Mouse (Mus musculus) gastrocnemius, adult 8-10 months (tissue): ENCODE data around the gene Acoxl. TPM values are rescaled to one million over a fixed set of nuclear protein-coding genes. Genes with fewer than 3 reads are reported as not detected.

Experiments used
- DNase-seq, 2 experiments: peaks; one replicate each; pipeline ENCODE4 v3.0.0; 2022; ENCODE audit warnings: low spot score in 2 of 2
- total RNA-seq, 4 experiments: library from RNA; stranded (reverse); gene quantifications; 2 replicates each; pipeline ENCODE4 v1.2.4; 2022

The Acoxl gene
- total RNA-seq, 4 experiments from 2014 or later, result 0.10 to 0.13 TPM; not detected in 2

GRCm38 (mm10) chr2:127894890-127895289 is 56.2 kb downstream of the Acoxl start:
- peak; percentile 55 to 60 for DNase-seq

GRCm38 (mm10) chr2:127897718-127898117 is 59.0 kb downstream of the Acoxl start:
- DNase-seq, result no peak

- no peak for DNase-seq
Measured at GRCm38 (mm10) chr2:127904918-127905317, 66.2 kb downstream of the Acoxl start.

DNA sequence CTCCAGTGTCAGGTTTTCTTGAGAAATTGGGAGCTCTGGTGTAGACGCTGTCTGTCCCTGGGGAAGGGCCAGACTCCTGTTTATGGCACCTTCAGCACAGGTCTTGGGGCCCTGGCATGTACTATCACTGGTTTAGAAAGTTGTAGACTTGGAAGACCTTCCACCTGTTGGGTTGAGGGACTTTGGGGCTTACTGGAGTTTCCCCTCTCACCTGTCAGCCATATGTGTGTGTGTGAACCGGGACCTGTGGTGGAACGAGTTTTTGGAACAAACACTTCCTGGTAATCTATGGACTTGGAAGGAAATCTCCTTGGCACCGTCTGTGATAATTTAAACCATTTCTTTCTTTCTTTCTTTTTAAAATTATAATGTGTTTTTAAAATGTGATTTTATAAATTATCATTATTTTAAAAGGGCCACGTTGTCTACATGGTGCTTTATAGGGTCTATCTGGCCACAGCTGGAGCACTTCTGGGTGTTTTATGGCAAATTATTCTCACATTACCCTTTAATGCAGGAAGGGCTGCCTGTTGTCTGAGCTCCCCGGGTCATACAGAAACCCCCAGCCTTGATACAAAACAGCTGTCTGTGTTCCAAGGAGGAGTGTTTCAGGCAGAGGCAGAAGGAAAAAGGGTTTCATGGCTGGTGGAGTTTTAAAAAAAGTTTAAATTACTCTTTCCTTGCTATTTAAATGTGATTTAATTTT is 68.5 kb downstream of the Acoxl start:
- DNase-seq, result no peak

DNA sequence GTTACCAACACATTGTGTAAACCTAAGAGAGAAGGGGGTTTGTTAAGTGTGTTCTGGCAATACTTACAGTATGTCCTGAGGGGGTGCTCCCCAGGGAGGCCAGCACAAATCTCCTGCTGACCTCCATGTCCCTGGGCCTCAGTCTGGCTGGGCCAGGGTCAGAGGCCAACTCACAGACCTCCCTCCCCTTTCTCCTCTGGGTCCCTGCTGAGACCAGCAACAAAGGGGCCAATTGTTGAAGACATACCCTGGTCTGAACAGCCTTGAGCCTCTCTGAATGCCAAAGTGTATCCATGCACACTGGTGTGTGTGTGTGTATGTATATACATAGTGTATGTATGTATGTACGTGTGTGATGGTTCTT is 69.0 kb downstream of the Acoxl start:
- DNase-seq, result no peak

GRCm38 (mm10) chr2:127908881-127909280 is 70.2 kb downstream of the Acoxl start:
- DNase-seq, result no peak

DNA sequence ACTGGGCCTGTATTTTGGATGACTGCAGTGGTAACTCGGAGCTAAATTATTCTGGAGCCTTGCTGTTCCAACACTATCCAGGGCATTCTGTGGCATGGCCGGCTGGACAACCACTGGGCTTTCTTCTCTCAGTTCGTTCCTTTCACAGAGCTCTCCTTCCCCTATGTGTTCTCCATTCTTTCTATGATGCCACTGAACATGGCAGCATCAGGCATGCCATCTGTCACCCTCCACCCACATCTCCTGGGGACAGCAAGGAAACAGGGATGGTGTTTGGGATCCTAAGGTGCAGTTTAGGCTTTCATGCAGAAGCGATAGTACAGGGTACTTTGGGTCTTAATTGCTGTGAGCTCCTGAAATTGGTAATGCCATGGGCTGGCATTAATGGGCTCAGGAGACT is 71.1 kb downstream of the Acoxl start:
- no peak for DNase-seq

- no peak for DNase-seq
Measured at GRCm38 (mm10) chr2:127911579-127911978, 72.9 kb downstream of the Acoxl start.

- no peak for DNase-seq
Measured at GRCm38 (mm10) chr2:127914047-127914446, 75.4 kb downstream of the Acoxl start.

- DNase-seq, result no peak
Measured at GRCm38 (mm10) chr2:127916804-127917410, 78.2 kb downstream of the Acoxl start.

GRCm38 (mm10) chr2:127919740-127920139 is 81.1 kb downstream of the Acoxl start:
- DNase-seq, result no peak

GRCm38 (mm10) chr2:127922036-127922901 is 83.6 kb downstream of the Acoxl start:
- DNase-seq, result no peak

- DNase-seq, result no peak
Measured at GRCm38 (mm10) chr2:127923077-127923680, 84.5 kb downstream of the Acoxl start.

DNA sequence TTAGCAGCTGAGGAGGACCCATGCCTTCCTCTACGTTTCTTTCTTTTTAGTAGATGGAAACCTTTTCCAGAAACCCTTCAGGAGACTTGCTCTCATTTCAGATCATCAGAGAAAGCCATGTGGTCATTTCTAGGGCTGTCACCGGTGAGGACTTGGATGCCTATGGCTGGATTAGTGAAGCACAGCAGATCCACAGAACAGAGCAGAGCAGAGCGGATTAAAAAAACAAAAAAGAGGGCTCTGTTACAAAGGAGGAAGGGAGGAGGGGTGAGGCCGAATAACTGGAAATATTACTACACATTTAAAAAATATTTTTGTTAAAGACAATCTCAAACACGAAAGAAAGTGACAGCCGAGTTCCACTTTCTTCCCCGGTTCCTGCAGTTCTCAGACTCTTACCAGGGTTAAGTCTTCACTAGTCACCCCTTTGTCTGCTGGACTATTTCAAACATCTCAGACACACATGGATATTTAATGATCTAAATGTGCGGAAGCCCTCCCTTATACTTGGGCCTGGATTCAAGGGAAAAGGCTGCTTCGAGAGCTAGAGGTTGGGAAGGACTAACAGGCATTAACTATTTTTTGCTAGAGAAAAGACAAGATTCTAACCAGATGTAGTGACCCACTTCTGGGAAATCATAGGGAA is 88.1 kb downstream of the Acoxl start:
- DNase-seq, result no peak

- DNase-seq, result no peak
Measured at GRCm38 (mm10) chr2:127927452-127928273, 89.0 kb downstream of the Acoxl start.

- no peak for DNase-seq
Measured at GRCm38 (mm10) chr2:127928279-127928678, 89.6 kb downstream of the Acoxl start.

DNA sequence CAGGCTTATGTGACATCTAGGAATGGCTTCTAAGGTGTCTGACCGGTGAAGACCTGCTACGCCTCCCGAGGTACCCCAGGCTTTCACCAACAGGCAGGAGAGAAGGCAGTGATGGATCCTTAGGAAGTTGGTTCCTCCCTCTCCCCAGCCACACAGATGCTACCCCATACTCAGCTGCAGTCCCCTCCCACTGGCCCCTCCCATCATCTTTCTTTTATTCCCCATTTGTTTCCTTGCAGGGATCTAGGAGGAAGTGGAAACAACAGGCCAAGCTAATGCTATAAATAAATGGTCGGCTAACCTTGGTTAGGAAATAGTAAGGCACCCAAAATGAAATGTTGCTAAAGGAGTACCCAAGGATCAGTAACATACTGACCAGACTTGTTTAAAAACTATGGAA is 90.2 kb downstream of the Acoxl start:
- no peak for DNase-seq

GRCm38 (mm10) chr2:127929939-127930715 is 91.5 kb downstream of the Acoxl start:
- no peak for DNase-seq

GRCm38 (mm10) chr2:127931576-127931975 is 92.9 kb downstream of the Acoxl start:
- DNase-seq, result no peak

DNA sequence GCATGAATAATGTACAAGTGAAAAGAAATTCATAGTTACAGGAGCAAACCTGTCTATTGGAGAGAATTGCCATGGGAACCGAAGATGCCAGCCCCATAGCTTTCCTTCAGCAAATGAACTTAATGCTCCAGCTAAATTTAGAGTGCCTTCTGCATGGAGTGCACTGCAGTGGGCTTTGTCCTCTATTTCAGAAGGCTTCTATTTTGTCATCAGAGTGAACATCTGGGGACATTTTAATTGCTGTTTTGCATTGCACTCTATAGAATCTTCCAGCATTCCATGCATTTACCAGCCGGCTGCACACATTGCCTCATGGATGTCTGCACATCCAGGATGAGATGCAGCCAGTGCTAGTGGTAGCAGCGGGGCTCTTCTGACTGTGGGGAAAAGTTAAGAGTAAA is 94.9 kb downstream of the Acoxl start:
- DNase-seq, result no peak
